Comparison of ENCODE assay signal across 8 mouse cellular contexts in genomic region chr11:97576136-97576906, GRCm38 (mm10). TPM values are rescaled to one million over a fixed set of nuclear protein-coding genes. Genes with fewer than 3 reads are reported as not detected.
DNase-seq lines count a peak whose midpoint lies in the region; ATAC-seq and TF ChIP-seq lines count a peak whose summit lies in the region.

Srcin1 (minus strand) TSS chr11:97576186.

- TF ChIP-seq POLR2A in limb, embryonic 14.5 days (IDR thresholded peaks at IDR 0.05; ENCODE audit: borderline replicate concordance, extremely low read depth, insufficient read depth, insufficient read length) = no peak

- peaks cover 8% of the 10 kb centered on the region; the same call in 1 of the 2 replicates for H3K4me1 ChIP-seq in limb, embryonic 14.5 days (ENCODE audit: control insufficient read depth, insufficient read depth, low read length)
- H3K4me1 ChIP-seq in neural tube, embryonic 12.5 days = peaks cover 53% of the 10 kb centered on the region

- 26% methylated on average over 9 of the region's 9 CpGs for WGBS in limb, embryonic 14.5 days
- 35% methylated on average over 9 of the region's 9 CpGs for WGBS in neural tube, embryonic 12.5 days

- no peak for ATAC-seq in limb, embryonic 14.5 days (ENCODE audit: low FRiP score, low read depth)
- ATAC-seq in neural tube, embryonic 12.5 days (ENCODE audit: low FRiP score, low read depth) = no peak

- H3K4me3 ChIP-seq in limb, embryonic 14.5 days (replicated peaks; ENCODE audit: low read length) = peak within 1 kb of the TSS; percentile 63
- H3K4me3 ChIP-seq in neural tube, embryonic 12.5 days = peak within 1 kb of the TSS; percentile 59

- DNase-seq in layer of hippocampus, adult 11-12 months (ENCODE audit: low spot score) = peak; percentile 81
- DNase-seq in layer of hippocampus, adult 9-10 months (ENCODE audit: low spot score) = no peak
- peak; percentile 73 to 75 for DNase-seq in cerebellum, postnatal 36 days
- DNase-seq in heart, adult 8-10 months (ENCODE audit: low spot score) = peak; percentile 12
- peak; percentile 96 for DNase-seq in kidney, adult 9 months
- no peak for DNase-seq in limb, embryonic 14.5 days (ENCODE audit: low spot score)
- no peak for DNase-seq in urinary bladder, postnatal 10 days (ENCODE audit: low spot score)

- H3K36me3 ChIP-seq in limb, embryonic 14.5 days (ENCODE audit: control insufficient read depth, insufficient read depth, low read length) = no peaks in the 10 kb centered on the region
- H3K36me3 ChIP-seq in neural tube, embryonic 12.5 days = no peaks in the 10 kb centered on the region

- no peak within 1 kb of the TSS for H3K27ac ChIP-seq in limb, embryonic 14.5 days (replicated peaks; ENCODE audit: low read depth, low read length)
- peak within 1 kb of the TSS; percentile 81 for H3K27ac ChIP-seq in neural tube, embryonic 12.5 days

- peak within 1 kb of the TSS; percentile 45 for H3K9ac ChIP-seq in limb, embryonic 14.5 days (ENCODE audit: low read depth, low read length, severe bottlenecking)
- peak within 1 kb of the TSS; percentile 93 for H3K9ac ChIP-seq in neural tube, embryonic 12.5 days

- H3K9me3 ChIP-seq in limb, embryonic 14.5 days (ENCODE audit: control insufficient read depth, low read length) = no peaks in the 10 kb centered on the region
- no peaks in the 10 kb centered on the region for H3K9me3 ChIP-seq in neural tube, embryonic 12.5 days

- H3K4me2 ChIP-seq in limb, embryonic 14.5 days (replicated peaks; ENCODE audit: low read depth, low read length, severe bottlenecking) = peak within 1 kb of the TSS; percentile 98
- peak within 1 kb of the TSS; percentile 83 for H3K4me2 ChIP-seq in neural tube, embryonic 12.5 days (replicated peaks)

- H3K27me3 ChIP-seq in limb, embryonic 14.5 days (ENCODE audit: control insufficient read depth, insufficient read depth, low read length) = peaks cover 42% of the 10 kb centered on the region
- peaks cover 38% of the 10 kb centered on the region for H3K27me3 ChIP-seq in neural tube, embryonic 12.5 days (replicated peaks)

RNA-seq across cellular contexts. Expression of gene Srcin1, which starts in this region (rescaled TPM):
- under 1 TPM; 0.06 to 0.75 (median 0.18) TPM for total RNA-seq in heart, adult 8-10 months (2022)
- polyA plus RNA-seq in limb, embryonic 14.5 days (2012; rRNA removed) = 4.0 and 5.1 TPM in 2 replicates
- 0.39 and 0.53 TPM in 2 replicates for polyA plus RNA-seq in limb, embryonic 14.5 days (2014; fragmentation: Nextera tagmentation; extraction: Ambion mirVana)
- polyA plus RNA-seq in neural tube, embryonic 12.5 days (2016; fragmentation: Nextera tagmentation; extraction: Ambion mirVana) = 6.4 and 7.9 TPM in 2 replicates

Comparison
In these comparisons a context has a peak if more than half of its experiments do, and no peak if none do; other contexts are left out.
1. DNase-seq: peak in layer of hippocampus, adult 11-12 months (single experiment), cerebellum, postnatal 36 days (2 of 2) and kidney, adult 9 months (single experiment); none in layer of hippocampus, adult 9-10 months (single experiment), limb, embryonic 14.5 days (single experiment) and urinary bladder, postnatal 10 days (single experiment).
2. Peak in DNase-seq in heart, adult 8-10 months; RNA of the gene not detected or under 1 TPM.